Mouse (Mus musculus): Measurements from ENCODE around the gene E2f7. TPM values are rescaled to one million over a fixed set of nuclear protein-coding genes. Genes with fewer than 3 reads are reported as not detected.

E2f7 gene
- polyA plus RNA-seq, 1 experiment from 2014 or later, result 42.4 TPM

DNA sequence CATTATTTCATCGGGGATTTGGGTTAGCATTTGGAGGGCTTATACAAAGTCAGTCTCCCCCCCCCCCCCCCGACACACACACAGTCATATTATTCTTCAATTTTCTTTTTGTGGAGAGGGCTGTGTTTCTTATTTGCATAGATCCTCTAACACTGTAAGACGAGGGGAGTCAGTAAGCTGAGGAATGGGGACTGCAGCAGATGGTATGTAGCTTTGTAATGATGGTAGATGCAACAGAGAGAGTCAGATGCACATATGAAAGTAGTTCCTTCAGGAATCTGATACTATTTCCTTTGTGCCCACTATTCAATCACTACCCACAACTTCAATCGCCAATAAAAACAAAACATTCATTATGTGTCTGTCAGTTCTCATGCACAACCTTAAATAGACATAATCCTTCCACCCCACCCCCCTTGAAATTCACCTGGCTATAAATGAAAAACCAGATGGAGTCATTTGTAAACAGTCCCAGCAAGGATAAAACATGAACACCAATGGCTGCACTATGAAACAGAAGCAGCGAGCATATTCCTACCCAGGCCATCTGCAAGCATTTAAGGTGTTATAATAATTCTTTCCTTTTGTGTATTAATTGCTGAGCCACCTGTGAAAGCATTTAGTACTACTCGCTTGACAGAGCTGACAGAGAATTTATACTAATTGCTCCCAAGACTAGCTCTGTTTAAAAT, 90.0 kb downstream of the E2f7 start:
- H3K4me1 ChIP-seq (ENCODE audit: control insufficient read depth, insufficient read depth, low read length), result no peaks in the 10 kb centered on the region; the same call in 1 of the 2 replicates
- H3K27ac ChIP-seq (replicated peaks; ENCODE audit: low read depth, low read length), result no peak overlapping the region
- peak; percentile 82 for ATAC-seq (ENCODE audit: insufficient number of reproducible peaks, low FRiP score, low TSS enrichment, low read depth)
- 44% methylated on average over 6 of the region's 6 CpGs for WGBS
- no peaks in the 10 kb centered on the region for H3K27me3 ChIP-seq (ENCODE audit: control insufficient read depth, insufficient read depth, low read length)
- no peaks in the 10 kb centered on the region for H3K9me3 ChIP-seq (ENCODE audit: control insufficient read depth, low read length)
- no peak overlapping the region for H3K4me2 ChIP-seq (ENCODE audit: low read depth, severe bottlenecking)
- no peak overlapping the region for H3K9ac ChIP-seq (ENCODE audit: low read length)
- DNase-seq (ENCODE audit: low spot score), result peak; percentile 30
- H3K36me3 ChIP-seq (ENCODE audit: control insufficient read depth, insufficient read depth, low read length), result no peaks in the 10 kb centered on the region
- H3K4me3 ChIP-seq (ENCODE audit: low read depth, low read length), result no peak overlapping the region

Other genes starting within 250 kb of the E2f7 start
- gene Csrp2, start 174.3 kb downstream of the E2f7 start, polyA plus RNA-seq (2014; fragmentation: Nextera tagmentation; extraction: Ambion mirVana), result 169 and 172 TPM in 2 replicates